Mouse (Mus musculus): ENCODE data around the gene Creb3l1. TPM values are rescaled to one million over a fixed set of nuclear protein-coding genes. Genes with fewer than 3 reads are reported as not detected.
A peak's percentile ranks its signal among the peaks of the same experiment; 100 is the strongest.

Creb3l1 gene
- polyA plus RNA-seq, 1 experiment = 1.7 TPM

- under 1% methylated on average over 39 of the region's 39 CpGs for WGBS
- Histone ChIP-seq H3K4me1 (ENCODE audit: control insufficient read depth, insufficient read depth, low read length) (peaks cover 14% of the 10 kb centered on the region), H3K4me3 (replicated peaks; ENCODE audit: control insufficient read depth, low read depth, low read length) (peak overlapping the region; percentile 67), H3K27ac (ENCODE audit: control insufficient read depth, insufficient read depth, low read depth, low read length, poor library complexity) (peak overlapping the region; percentile 86)
- TF ChIP-seq POLR2A (IDR thresholded peaks at IDR 0.05; ENCODE audit: borderline replicate concordance, control insufficient read depth, low read depth, low read length) (no peak), CTCF (IDR thresholded peaks at IDR 0.05; ENCODE audit: control insufficient read depth, insufficient read depth, low read length) (no peak)
Observed at GRCm38 (mm10) chr2:91962864-91963401, 61.4 kb downstream of the Creb3l1 start.

GRCm38 (mm10) chr2:91961901-91962761, 62.2 kb downstream of the Creb3l1 start:
- Histone ChIP-seq H3K4me1 (ENCODE audit: control insufficient read depth, insufficient read depth, low read length) (peaks cover 13% of the 10 kb centered on the region), H3K27ac (ENCODE audit: control insufficient read depth, insufficient read depth, low read depth, low read length, poor library complexity) (peak overlapping the region; percentile 70), H3K4me3 (replicated peaks; ENCODE audit: control insufficient read depth, low read depth, low read length) (peak overlapping the region; percentile 67)
- 20% methylated on average over 4 of the region's 4 CpGs for WGBS
- TF ChIP-seq POLR2A (IDR thresholded peaks at IDR 0.05; ENCODE audit: borderline replicate concordance, control insufficient read depth, low read depth, low read length) = no peak
- TF ChIP-seq CTCF (IDR thresholded peaks at IDR 0.05; ENCODE audit: control insufficient read depth, insufficient read depth, low read length) = no peak

GRCm38 (mm10) chr2:91960459-91960858, 63.8 kb downstream of the Creb3l1 start:
- H3K4me3 ChIP-seq (replicated peaks; ENCODE audit: control insufficient read depth, low read depth, low read length) = no peak overlapping the region
- 83% methylated on average over 5 of the region's 5 CpGs for WGBS
- peaks cover 13% of the 10 kb centered on the region for H3K4me1 ChIP-seq (ENCODE audit: control insufficient read depth, insufficient read depth, low read length)
- TF ChIP-seq CTCF (IDR thresholded peaks at IDR 0.05; ENCODE audit: control insufficient read depth, insufficient read depth, low read length) = no peak
- TF ChIP-seq POLR2A (IDR thresholded peaks at IDR 0.05; ENCODE audit: borderline replicate concordance, control insufficient read depth, low read depth, low read length) = no peak
- no peak overlapping the region for H3K27ac ChIP-seq (ENCODE audit: control insufficient read depth, insufficient read depth, low read depth, low read length, poor library complexity)

- 81% methylated on average over 11 of the region's 11 CpGs for WGBS
- Histone ChIP-seq H3K27ac (ENCODE audit: control insufficient read depth, insufficient read depth, low read depth, low read length, poor library complexity) (no peak overlapping the region), H3K4me1 (ENCODE audit: control insufficient read depth, insufficient read depth, low read length) (peaks cover 13% of the 10 kb centered on the region), H3K4me3 (replicated peaks; ENCODE audit: control insufficient read depth, low read depth, low read length) (no peak overlapping the region)
- no peak for TF ChIP-seq POLR2A (IDR thresholded peaks at IDR 0.05; ENCODE audit: borderline replicate concordance, control insufficient read depth, low read depth, low read length)
- TF ChIP-seq CTCF (IDR thresholded peaks at IDR 0.05; ENCODE audit: control insufficient read depth, insufficient read depth, low read length) = no peak
Observed at GRCm38 (mm10) chr2:91959544-91960410, 64.5 kb downstream of the Creb3l1 start.

- Histone ChIP-seq H3K4me1 (ENCODE audit: control insufficient read depth, insufficient read depth, low read length) (peaks cover 13% of the 10 kb centered on the region), H3K27ac (ENCODE audit: control insufficient read depth, insufficient read depth, low read depth, low read length, poor library complexity) (no peak overlapping the region), H3K4me3 (replicated peaks; ENCODE audit: control insufficient read depth, low read depth, low read length) (no peak overlapping the region)
- WGBS = 40% methylated on average over 10 of the region's 10 CpGs
- TF ChIP-seq POLR2A (IDR thresholded peaks at IDR 0.05; ENCODE audit: borderline replicate concordance, control insufficient read depth, low read depth, low read length) (no peak), CTCF (IDR thresholded peaks at IDR 0.05; ENCODE audit: control insufficient read depth, insufficient read depth, low read length) (peak; percentile 66)
Observed at GRCm38 (mm10) chr2:91958701-91959457, 65.4 kb downstream of the Creb3l1 start.

GRCm38 (mm10) chr2:91958049-91958448, 66.3 kb downstream of the Creb3l1 start:
- H3K4me3 ChIP-seq (replicated peaks; ENCODE audit: control insufficient read depth, low read depth, low read length) = no peak overlapping the region
- 69% methylated on average over 8 of the region's 8 CpGs for WGBS
- no peak for TF ChIP-seq CTCF (IDR thresholded peaks at IDR 0.05; ENCODE audit: control insufficient read depth, insufficient read depth, low read length)
- no peak for TF ChIP-seq POLR2A (IDR thresholded peaks at IDR 0.05; ENCODE audit: borderline replicate concordance, control insufficient read depth, low read depth, low read length)
- no peak overlapping the region for H3K27ac ChIP-seq (ENCODE audit: control insufficient read depth, insufficient read depth, low read depth, low read length, poor library complexity)
- H3K4me1 ChIP-seq (ENCODE audit: control insufficient read depth, insufficient read depth, low read length) = peaks cover 12% of the 10 kb centered on the region

- H3K4me1 ChIP-seq (ENCODE audit: control insufficient read depth, insufficient read depth, low read length) = peaks cover 10% of the 10 kb centered on the region
- TF ChIP-seq POLR2A (IDR thresholded peaks at IDR 0.05; ENCODE audit: borderline replicate concordance, control insufficient read depth, low read depth, low read length) = no peak
- TF ChIP-seq CTCF (IDR thresholded peaks at IDR 0.05; ENCODE audit: control insufficient read depth, insufficient read depth, low read length) = no peak
- no peak overlapping the region for H3K4me3 ChIP-seq (replicated peaks; ENCODE audit: control insufficient read depth, low read depth, low read length)
- WGBS = 2% methylated on average over 4 of the region's 4 CpGs
- H3K27ac ChIP-seq (ENCODE audit: control insufficient read depth, insufficient read depth, low read depth, low read length, poor library complexity) = no peak overlapping the region
Observed at GRCm38 (mm10) chr2:91957096-91957495, 67.2 kb downstream of the Creb3l1 start.
